ENCODE assay signal across 16 mouse cellular contexts in the genomic region with DNA sequence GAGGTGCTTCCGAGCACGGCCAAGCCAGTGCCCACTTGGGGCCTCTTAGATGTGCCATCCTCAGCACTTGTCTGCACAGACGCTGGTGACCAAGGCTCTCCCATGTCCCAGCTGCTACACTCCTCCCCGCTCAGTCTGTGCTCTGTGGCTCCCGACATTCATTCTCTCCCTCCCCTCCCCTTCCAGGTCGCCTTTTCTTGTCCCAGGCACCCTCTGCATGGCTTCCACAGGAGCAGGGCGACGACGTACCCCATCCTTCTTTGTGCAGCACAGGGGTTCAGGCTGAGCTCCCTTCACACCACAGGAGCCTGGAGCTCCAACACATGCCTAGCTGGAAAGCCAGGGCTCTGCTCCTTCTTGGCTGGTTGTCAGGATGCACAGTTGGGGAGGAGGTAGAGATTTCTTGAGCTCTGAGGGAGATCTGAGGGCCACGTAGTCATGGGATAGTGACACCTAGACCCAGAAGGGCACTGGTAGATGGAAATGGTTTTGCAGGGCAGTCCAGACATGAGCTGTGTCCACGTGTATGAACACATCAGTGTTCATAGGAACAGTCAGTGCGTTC. TPM values are rescaled to one million over a fixed set of nuclear protein-coding genes. Genes with fewer than 3 reads are reported as not detected.
DNase-seq lines count a peak whose midpoint lies in the region; ATAC-seq lines count a peak whose summit lies in the region.
"Had no signal": no experiment of that assay in that cellular context is flagged by ENCODE, and none has a peak within 500 bp of the region (broad histone marks: within the 10 kb centered on the region; RNA-seq: fewer than 3 reads in every experiment).

No protein-coding gene starts in this region.

- H3K27ac ChIP-seq in embryonic facial prominence, embryonic 13.5 days: no peak overlapping the region
- no peak overlapping the region for H3K27ac ChIP-seq in embryonic facial prominence, embryonic 10.5 days (replicated peaks)
- H3K27ac ChIP-seq in hindbrain, embryonic 12.5 days: no peak overlapping the region
- H3K27ac ChIP-seq in midbrain, embryonic 15.5 days: no peak overlapping the region
- H3K27ac ChIP-seq: kidney, postnatal 0 days; layer of hippocampus, adult 2 months; left cerebral cortex, adult 2 months; stomach, postnatal 0 days had no signal

- intact Hi-C loops in heart, postnatal 10 days (cut with DNase I): loop anchor here (2.0 to 5.0 kb wide), 2 partner anchors 35 to 77 kb away; a partner anchor contains a TSS

- no peak overlapping the region for H3K4me3 ChIP-seq in embryonic facial prominence, embryonic 13.5 days
- no peak overlapping the region for H3K4me3 ChIP-seq in embryonic facial prominence, embryonic 10.5 days
- H3K4me3 ChIP-seq in hindbrain, embryonic 12.5 days: no peak overlapping the region
- H3K4me3 ChIP-seq in midbrain, embryonic 15.5 days: peak overlapping the region; percentile 64; the same call in 1 of the 2 replicates

- ATAC-seq in embryonic facial prominence, embryonic 13.5 days (ENCODE audit: insufficient number of reproducible peaks, insufficient read depth, low FRiP score, low TSS enrichment, low read depth): no peak
- no peak for ATAC-seq in hindbrain, embryonic 12.5 days (ENCODE audit: low FRiP score)
- no peak for ATAC-seq in midbrain, embryonic 15.5 days (replicated peaks)
- ATAC-seq: Patski had no signal

- peaks cover 17% of the 10 kb centered on the region for H3K4me1 ChIP-seq in embryonic facial prominence, embryonic 13.5 days
- H3K4me1 ChIP-seq in embryonic facial prominence, embryonic 10.5 days: peaks cover 27% of the 10 kb centered on the region
- peaks cover 35% of the 10 kb centered on the region for H3K4me1 ChIP-seq in hindbrain, embryonic 12.5 days
- H3K4me1 ChIP-seq in midbrain, embryonic 15.5 days: peaks cover 44% of the 10 kb centered on the region

- 70% methylated on average over 12 of the region's 12 CpGs for WGBS in embryonic facial prominence, embryonic 13.5 days
- WGBS in embryonic facial prominence, embryonic 10.5 days: 72% methylated on average over 12 of the region's 12 CpGs
- 71% methylated on average over 12 of the region's 12 CpGs for WGBS in hindbrain, embryonic 12.5 days
- WGBS in midbrain, embryonic 15.5 days: 72% methylated on average over 12 of the region's 12 CpGs

- H3K9me3 ChIP-seq in embryonic facial prominence, embryonic 13.5 days: no peaks in the 10 kb centered on the region
- no peaks in the 10 kb centered on the region for H3K9me3 ChIP-seq in embryonic facial prominence, embryonic 10.5 days
- H3K9me3 ChIP-seq in hindbrain, embryonic 12.5 days (replicated peaks): no peaks in the 10 kb centered on the region
- H3K9me3 ChIP-seq in midbrain, embryonic 15.5 days: no peaks in the 10 kb centered on the region

- H3K36me3 ChIP-seq in embryonic facial prominence, embryonic 13.5 days: no peaks in the 10 kb centered on the region
- 0 out of 2 replicates have a peak, but pooled peaks cover 4% of the 10 kb centered on the region for H3K36me3 ChIP-seq in embryonic facial prominence, embryonic 10.5 days (replicated peaks)
- 0 out of 2 replicates have a peak, but pooled peaks cover 6% of the 10 kb centered on the region for H3K36me3 ChIP-seq in hindbrain, embryonic 12.5 days
- 0 out of 2 replicates have a peak, but pooled peaks cover 3% of the 10 kb centered on the region for H3K36me3 ChIP-seq in midbrain, embryonic 15.5 days (replicated peaks)

- H3K27me3 ChIP-seq in embryonic facial prominence, embryonic 13.5 days: peaks cover 39% of the 10 kb centered on the region
- H3K27me3 ChIP-seq in embryonic facial prominence, embryonic 10.5 days (replicated peaks; ENCODE audit: low read depth, poor library complexity, severe bottlenecking): peaks cover 50% of the 10 kb centered on the region
- H3K27me3 ChIP-seq in hindbrain, embryonic 12.5 days: peaks cover 16% of the 10 kb centered on the region
- H3K27me3 ChIP-seq in midbrain, embryonic 15.5 days (replicated peaks): 0 out of 2 replicates have a peak, but pooled peaks cover 3% of the 10 kb centered on the region
- H3K27me3 ChIP-seq: Patski had no signal

- H3K9ac ChIP-seq in embryonic facial prominence, embryonic 13.5 days: 0 out of 2 replicates have a peak overlapping the region, but pooled peaks have one; percentile 21
- H3K9ac ChIP-seq in hindbrain, embryonic 12.5 days: peak overlapping the region; percentile 42; the same call in 1 of the 2 replicates
- H3K9ac ChIP-seq in midbrain, embryonic 15.5 days: 0 out of 2 replicates have a peak overlapping the region, but pooled peaks have one; percentile 1

- no peak overlapping the region for H3K4me2 ChIP-seq in embryonic facial prominence, embryonic 13.5 days
- peak overlapping the region; percentile 81; the same call in 1 of the 2 replicates for H3K4me2 ChIP-seq in hindbrain, embryonic 12.5 days (replicated peaks)
- H3K4me2 ChIP-seq in midbrain, embryonic 15.5 days: peak overlapping the region; percentile 71

- DNase-seq in embryonic facial prominence, embryonic 10.5 days (ENCODE audit: low spot score): no peak
- peak; percentile 58 for DNase-seq in cerebellum, adult 9-10 months
- DNase-seq in thymus, postnatal 14 days: no peak
- DNase-seq in heart, postnatal 10 days: no peak
- no peak for DNase-seq in layer of hippocampus, adult 9-10 months (ENCODE audit: low spot score)
- DNase-seq: lung, adult 18-20 months; lung, postnatal 4 days; thymus, postnatal 4 days had no signal

RNA-seq across cellular contexts. Expression of a gene that starts 1.9 kb away (rescaled TPM):
- polyA plus RNA-seq in embryonic facial prominence, embryonic 13.5 days (2015; fragmentation: Nextera tagmentation; extraction: Ambion mirVana): 30.8 and 33.6 TPM in 2 replicates
- polyA plus RNA-seq in embryonic facial prominence, embryonic 10.5 days (2016; fragmentation: Nextera tagmentation; extraction: Ambion mirVana): 65.8 and 71.2 TPM in 2 replicates
- 105 and 119 TPM in 2 replicates for polyA plus RNA-seq in hindbrain, embryonic 12.5 days (2016; fragmentation: Nextera tagmentation; extraction: Ambion mirVana)
- 94.4 and 99.5 TPM in 2 replicates for polyA plus RNA-seq in midbrain, embryonic 15.5 days (2015; fragmentation: Nextera tagmentation; extraction: Ambion mirVana)
- 10 to 100 TPM; 25.0 to 33.6 TPM for total RNA-seq in heart, postnatal 10 days (2021)

RNA-seq across cellular contexts. Expression of a gene that starts 1.9 kb away (rescaled TPM):
- 27.6 and 30.6 TPM in 2 replicates for polyA plus RNA-seq in embryonic facial prominence, embryonic 13.5 days (2015; fragmentation: Nextera tagmentation; extraction: Ambion mirVana)
- 29.1 and 31.5 TPM in 2 replicates for polyA plus RNA-seq in embryonic facial prominence, embryonic 10.5 days (2016; fragmentation: Nextera tagmentation; extraction: Ambion mirVana)
- 48.2 and 50.5 TPM in 2 replicates for polyA plus RNA-seq in hindbrain, embryonic 12.5 days (2016; fragmentation: Nextera tagmentation; extraction: Ambion mirVana)
- polyA plus RNA-seq in midbrain, embryonic 15.5 days (2015; fragmentation: Nextera tagmentation; extraction: Ambion mirVana): 74.3 and 83.1 TPM in 2 replicates
- 10 to 100 TPM; 62.7 to 65.3 TPM for total RNA-seq in heart, postnatal 10 days (2021)
